Mouse (Mus musculus): Measurements from ENCODE around the gene Il17ra. TPM values are rescaled to one million over a fixed set of nuclear protein-coding genes. Genes with fewer than 3 reads are reported as not detected.
A peak's percentile ranks its signal among the peaks of the same experiment; 100 is the strongest.

The Il17ra gene
- polyA plus RNA-seq, 1 experiment from 2014 or later: 3.5 TPM

- no peaks in the 10 kb centered on the region for H3K27me3 ChIP-seq (ENCODE audit: control insufficient read depth, insufficient read depth, low read length)
- no peaks in the 10 kb centered on the region for H3K4me1 ChIP-seq (replicated peaks; ENCODE audit: control insufficient read depth, insufficient read depth)
- no peak overlapping the region for H3K4me3 ChIP-seq (ENCODE audit: low read depth, low read length)
- ATAC-seq (ENCODE audit: low FRiP score, low TSS enrichment) (no peak), DNase-seq (ENCODE audit: low spot score) (no peak)
- H3K36me3 ChIP-seq (ENCODE audit: control insufficient read depth, insufficient read depth, low read length): no peaks in the 10 kb centered on the region
- no peak for TF ChIP-seq CTCF (IDR thresholded peaks at IDR 0.05; ENCODE audit: low read depth)
- no peak for TF ChIP-seq EP300 (optimal IDR thresholded peaks at IDR 0.05)
- H3K9ac ChIP-seq (ENCODE audit: low read length): no peak overlapping the region
- 83% methylated on average over 11 of the region's 11 CpGs for WGBS
- no peak overlapping the region for H3K27ac ChIP-seq (replicated peaks)
- no peaks in the 10 kb centered on the region for H3K9me3 ChIP-seq (ENCODE audit: control insufficient read depth, low read length)
- no peak overlapping the region for H3K4me2 ChIP-seq (replicated peaks; ENCODE audit: low read depth)
Measured at GRCm38 (mm10) chr6:120452384-120453102, 10.5 kb upstream of the Il17ra start.

GRCm38 (mm10) chr6:120453103-120453445 is 10.0 kb upstream of the Il17ra start:
- H3K4me1 ChIP-seq (replicated peaks; ENCODE audit: control insufficient read depth, insufficient read depth): no peaks in the 10 kb centered on the region
- no peak; the same call in 1 of the 2 replicates for ATAC-seq (ENCODE audit: low FRiP score, low TSS enrichment)
- no peaks in the 10 kb centered on the region for H3K9me3 ChIP-seq (ENCODE audit: control insufficient read depth, low read length)
- no peak overlapping the region for H3K4me3 ChIP-seq (ENCODE audit: low read depth, low read length)
- H3K27ac ChIP-seq (replicated peaks): no peak overlapping the region
- no peaks in the 10 kb centered on the region for H3K36me3 ChIP-seq (ENCODE audit: control insufficient read depth, insufficient read depth, low read length)
- no peaks in the 10 kb centered on the region for H3K27me3 ChIP-seq (ENCODE audit: control insufficient read depth, insufficient read depth, low read length)
- TF ChIP-seq EP300 (optimal IDR thresholded peaks at IDR 0.05): no peak
- no peak for TF ChIP-seq CTCF (IDR thresholded peaks at IDR 0.05; ENCODE audit: low read depth)
- DNase-seq (ENCODE audit: low spot score): no peak
- H3K4me2 ChIP-seq (replicated peaks; ENCODE audit: low read depth): no peak overlapping the region
- 78% methylated on average over 5 of the region's 5 CpGs for WGBS
- no peak overlapping the region for H3K9ac ChIP-seq (ENCODE audit: low read length)

GRCm38 (mm10) chr6:120453556-120453955 is 9.5 kb upstream of the Il17ra start:
- H3K9me3 ChIP-seq (ENCODE audit: control insufficient read depth, low read length): no peaks in the 10 kb centered on the region
- WGBS: 91% methylated on average over 3 of the region's 3 CpGs
- no peak overlapping the region for H3K9ac ChIP-seq (ENCODE audit: low read length)
- no peaks in the 10 kb centered on the region for H3K36me3 ChIP-seq (ENCODE audit: control insufficient read depth, insufficient read depth, low read length)
- H3K4me1 ChIP-seq (replicated peaks; ENCODE audit: control insufficient read depth, insufficient read depth): no peaks in the 10 kb centered on the region
- no peaks in the 10 kb centered on the region for H3K27me3 ChIP-seq (ENCODE audit: control insufficient read depth, insufficient read depth, low read length)
- no peak overlapping the region for H3K27ac ChIP-seq (replicated peaks)
- no peak overlapping the region for H3K4me3 ChIP-seq (ENCODE audit: low read depth, low read length)
- ATAC-seq (ENCODE audit: low FRiP score, low TSS enrichment) (no peak), DNase-seq (ENCODE audit: low spot score) (no peak)
- H3K4me2 ChIP-seq (replicated peaks; ENCODE audit: low read depth): no peak overlapping the region
- no peak for TF ChIP-seq EP300 (optimal IDR thresholded peaks at IDR 0.05)
- no peak for TF ChIP-seq CTCF (IDR thresholded peaks at IDR 0.05; ENCODE audit: low read depth)

- no peak overlapping the region; the same call in 1 of the 2 replicates for H3K4me2 ChIP-seq (replicated peaks; ENCODE audit: low read depth)
- DNase-seq (ENCODE audit: low spot score): peak; percentile 52
- 38% methylated on average over 11 of the region's 11 CpGs for WGBS
- H3K9ac ChIP-seq (ENCODE audit: low read length): no peak overlapping the region
- H3K4me1 ChIP-seq (replicated peaks; ENCODE audit: control insufficient read depth, insufficient read depth): no peaks in the 10 kb centered on the region
- no peaks in the 10 kb centered on the region for H3K36me3 ChIP-seq (ENCODE audit: control insufficient read depth, insufficient read depth, low read length)
- no peaks in the 10 kb centered on the region for H3K9me3 ChIP-seq (ENCODE audit: control insufficient read depth, low read length)
- peak; percentile 88 for ATAC-seq (ENCODE audit: low FRiP score, low TSS enrichment)
- no peak for TF ChIP-seq EP300 (optimal IDR thresholded peaks at IDR 0.05)
- TF ChIP-seq CTCF (IDR thresholded peaks at IDR 0.05; ENCODE audit: low read depth): no peak
- H3K27ac ChIP-seq (replicated peaks): no peak overlapping the region
- no peaks in the 10 kb centered on the region for H3K27me3 ChIP-seq (ENCODE audit: control insufficient read depth, insufficient read depth, low read length)
- H3K4me3 ChIP-seq (ENCODE audit: low read depth, low read length): no peak overlapping the region
Measured at GRCm38 (mm10) chr6:120454627-120455077, 8.4 kb upstream of the Il17ra start.

GRCm38 (mm10) chr6:120457074-120457473 is 6.0 kb upstream of the Il17ra start:
- Histone ChIP-seq H3K4me1 (replicated peaks; ENCODE audit: control insufficient read depth, insufficient read depth) (no peaks in the 10 kb centered on the region), H3K27ac (replicated peaks) (no peak overlapping the region), H3K4me2 (replicated peaks; ENCODE audit: low read depth) (no peak overlapping the region), H3K9me3 (ENCODE audit: control insufficient read depth, low read length) (no peaks in the 10 kb centered on the region), H3K9ac (ENCODE audit: low read length) (no peak overlapping the region), H3K27me3 (ENCODE audit: control insufficient read depth, insufficient read depth, low read length) (no peaks in the 10 kb centered on the region), H3K4me3 (ENCODE audit: low read depth, low read length) (no peak overlapping the region), H3K36me3 (ENCODE audit: control insufficient read depth, insufficient read depth, low read length) (no peaks in the 10 kb centered on the region)
- TF ChIP-seq EP300 (optimal IDR thresholded peaks at IDR 0.05): no peak
- TF ChIP-seq CTCF (IDR thresholded peaks at IDR 0.05; ENCODE audit: low read depth): peak; percentile 56
- WGBS: 66% methylated on average over 7 of the region's 7 CpGs
- ATAC-seq (ENCODE audit: low FRiP score, low TSS enrichment) (no peak), DNase-seq (ENCODE audit: low spot score) (no peak)

- H3K27me3 ChIP-seq (ENCODE audit: control insufficient read depth, insufficient read depth, low read length): no peaks in the 10 kb centered on the region
- no peaks in the 10 kb centered on the region for H3K9me3 ChIP-seq (ENCODE audit: control insufficient read depth, low read length)
- WGBS: 78% methylated on average over 5 of the region's 5 CpGs
- no peaks in the 10 kb centered on the region for H3K36me3 ChIP-seq (ENCODE audit: control insufficient read depth, insufficient read depth, low read length)
- no peak overlapping the region for H3K4me3 ChIP-seq (ENCODE audit: low read depth, low read length)
- DNase-seq (ENCODE audit: low spot score) (no peak), ATAC-seq (ENCODE audit: low FRiP score, low TSS enrichment) (no peak)
- no peak for TF ChIP-seq CTCF (IDR thresholded peaks at IDR 0.05; ENCODE audit: low read depth)
- H3K4me2 ChIP-seq (replicated peaks; ENCODE audit: low read depth): no peak overlapping the region
- no peak overlapping the region for H3K27ac ChIP-seq (replicated peaks)
- no peaks in the 10 kb centered on the region for H3K4me1 ChIP-seq (replicated peaks; ENCODE audit: control insufficient read depth, insufficient read depth)
- H3K9ac ChIP-seq (ENCODE audit: low read length): no peak overlapping the region
Measured at GRCm38 (mm10) chr6:120457751-120458150, 5.3 kb upstream of the Il17ra start.
